Mouse (Mus musculus): Measurements from ENCODE around the gene Arhgef11.

Gene Arhgef11

GRCm38 (mm10) chr3:87761408-87762375, 144.3 kb downstream of the Arhgef11 start:
- no peak for DNase-seq (ENCODE audit: low read depth, low spot score)

GRCm38 (mm10) chr3:87763202-87763601, 145.8 kb downstream of the Arhgef11 start:
- DNase-seq (ENCODE audit: low read depth, low spot score), result no peak

- peak; percentile 82 for DNase-seq (ENCODE audit: low read depth, low spot score)
Measured at GRCm38 (mm10) chr3:87763683-87764289, 146.4 kb downstream of the Arhgef11 start.

GRCm38 (mm10) chr3:87764506-87764905, 147.1 kb downstream of the Arhgef11 start:
- peak; percentile 13 for DNase-seq (ENCODE audit: low read depth, low spot score)

- no peak for DNase-seq (ENCODE audit: low read depth, low spot score)
Measured at GRCm38 (mm10) chr3:87765091-87765490, 147.7 kb downstream of the Arhgef11 start.

GRCm38 (mm10) chr3:87765631-87766283, 148.4 kb downstream of the Arhgef11 start:
- no peak for DNase-seq (ENCODE audit: low read depth, low spot score)

- DNase-seq (ENCODE audit: low read depth, low spot score), result no peak
Measured at GRCm38 (mm10) chr3:87766284-87766667, 148.9 kb downstream of the Arhgef11 start.

GRCm38 (mm10) chr3:87767764-87768163, 150.4 kb downstream of the Arhgef11 start:
- no peak for DNase-seq (ENCODE audit: low read depth, low spot score)

- DNase-seq (ENCODE audit: low read depth, low spot score), result no peak
Measured at GRCm38 (mm10) chr3:87768431-87768830, 151.1 kb downstream of the Arhgef11 start.

GRCm38 (mm10) chr3:87768844-87769243, 151.5 kb downstream of the Arhgef11 start:
- peak; percentile 13 for DNase-seq (ENCODE audit: low read depth, low spot score)

GRCm38 (mm10) chr3:87769506-87769905, 152.1 kb downstream of the Arhgef11 start:
- no peak for DNase-seq (ENCODE audit: low read depth, low spot score)

GRCm38 (mm10) chr3:87770280-87770679, 152.9 kb downstream of the Arhgef11 start:
- peak; percentile 65 for DNase-seq (ENCODE audit: low read depth, low spot score)

GRCm38 (mm10) chr3:87771088-87771487, 153.7 kb downstream of the Arhgef11 start:
- no peak for DNase-seq (ENCODE audit: low read depth, low spot score)

- DNase-seq (ENCODE audit: low read depth, low spot score), result peak; percentile 21
Measured at GRCm38 (mm10) chr3:87778283-87778682, 160.9 kb downstream of the Arhgef11 start.

GRCm38 (mm10) chr3:87779086-87779485, 161.7 kb downstream of the Arhgef11 start:
- no peak for DNase-seq (ENCODE audit: low read depth, low spot score)

GRCm38 (mm10) chr3:87783282-87784023, 166.1 kb downstream of the Arhgef11 start:
- no peak for DNase-seq (ENCODE audit: low read depth, low spot score)

GRCm38 (mm10) chr3:87785156-87785555, 167.8 kb downstream of the Arhgef11 start:
- DNase-seq (ENCODE audit: low read depth, low spot score), result no peak

- no peak for DNase-seq (ENCODE audit: low read depth, low spot score)
Measured at GRCm38 (mm10) chr3:87785626-87786214, 168.4 kb downstream of the Arhgef11 start.
